Mouse (Mus musculus): ENCODE measurements around the gene Lhpp.
A peak's percentile ranks its signal among the peaks of the same experiment; 100 is the strongest.

The Lhpp gene

DNA sequence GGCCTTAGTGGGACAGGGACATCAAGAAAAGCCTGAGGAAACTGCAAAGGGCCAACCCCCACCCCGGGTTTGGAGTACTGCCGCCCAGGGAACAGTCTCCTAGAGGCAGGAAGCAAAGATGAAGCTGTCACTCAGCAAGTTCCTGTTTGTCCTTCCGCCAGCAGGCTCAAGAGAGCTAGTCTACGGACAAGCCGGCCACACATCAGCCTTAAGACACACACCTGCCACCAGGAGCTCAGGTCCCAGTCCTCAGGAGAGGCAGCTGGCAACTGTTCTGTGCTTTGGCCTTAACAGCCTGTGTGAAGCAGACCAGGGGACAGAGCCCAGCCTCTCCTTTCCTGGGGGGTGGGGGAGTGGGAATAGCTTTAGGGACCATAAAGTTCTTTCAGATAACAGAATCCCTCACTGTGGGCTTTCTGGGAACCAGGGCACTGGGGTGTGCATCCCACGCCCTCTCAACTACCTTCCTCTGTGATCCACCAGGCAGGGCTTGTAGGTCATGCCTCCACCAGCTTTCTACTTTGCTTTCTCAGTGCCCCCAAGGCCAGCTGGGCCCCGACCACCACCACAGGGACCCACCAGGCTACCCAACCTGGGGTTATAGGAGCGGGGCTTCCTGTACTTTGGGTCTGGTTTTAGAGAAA, 103.2 kb downstream of the Lhpp start:
- peak; percentile 98 for DNase-seq

DNA sequence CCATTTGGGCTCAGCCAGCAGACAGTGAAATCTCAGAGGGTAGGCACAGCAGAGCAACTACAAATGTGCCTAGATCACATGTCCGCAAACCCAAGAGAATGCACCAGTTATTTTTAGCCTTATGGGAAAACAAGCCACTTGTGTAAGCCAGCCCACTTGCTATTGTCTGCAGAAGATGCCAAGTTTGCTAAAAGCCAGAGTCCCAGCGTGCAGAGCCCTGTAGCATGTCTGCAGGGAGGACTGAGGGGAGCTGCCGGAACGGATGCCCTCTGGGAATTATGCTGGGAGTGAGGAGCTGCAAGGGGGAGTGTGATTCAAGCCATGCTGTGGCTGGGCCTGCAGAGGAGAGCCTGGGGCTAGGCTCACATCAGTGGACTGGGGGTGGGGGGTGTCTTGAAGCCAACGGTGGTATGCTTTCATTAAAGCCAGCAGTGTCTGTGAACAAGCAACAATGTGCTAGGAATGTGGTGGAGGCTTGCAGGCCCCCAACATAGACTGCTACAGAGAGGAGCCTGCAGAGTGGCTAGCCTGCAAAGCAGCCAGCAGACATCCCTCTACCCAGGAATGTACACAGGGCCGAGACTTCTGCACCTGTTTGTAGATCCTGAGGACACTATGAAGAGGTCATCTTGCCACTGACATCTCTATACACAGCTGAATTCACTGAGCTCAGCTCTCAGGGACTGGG, 103.9 kb downstream of the Lhpp start:
- DNase-seq: peak; percentile 99

DNA sequence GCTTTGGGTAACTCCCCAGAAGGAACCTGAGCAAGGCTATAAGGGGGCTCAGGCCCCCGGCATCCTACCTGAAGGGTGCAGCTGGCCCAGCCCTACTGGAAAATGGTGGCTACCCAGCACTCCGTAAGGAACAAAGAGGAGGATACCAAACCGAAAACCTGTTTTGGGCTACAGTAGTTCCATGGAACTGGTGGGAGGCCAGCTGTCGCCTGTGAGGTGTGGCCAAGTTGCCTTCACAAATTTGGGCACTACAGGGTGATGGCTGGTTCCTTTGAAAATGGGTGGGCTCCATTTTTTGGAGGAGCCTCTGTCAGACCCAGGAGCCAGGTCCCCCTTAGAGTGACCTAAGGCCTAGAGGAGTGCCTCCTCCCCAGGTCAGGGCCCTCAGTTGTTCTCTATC, 104.8 kb downstream of the Lhpp start:
- DNase-seq: no peak

DNA sequence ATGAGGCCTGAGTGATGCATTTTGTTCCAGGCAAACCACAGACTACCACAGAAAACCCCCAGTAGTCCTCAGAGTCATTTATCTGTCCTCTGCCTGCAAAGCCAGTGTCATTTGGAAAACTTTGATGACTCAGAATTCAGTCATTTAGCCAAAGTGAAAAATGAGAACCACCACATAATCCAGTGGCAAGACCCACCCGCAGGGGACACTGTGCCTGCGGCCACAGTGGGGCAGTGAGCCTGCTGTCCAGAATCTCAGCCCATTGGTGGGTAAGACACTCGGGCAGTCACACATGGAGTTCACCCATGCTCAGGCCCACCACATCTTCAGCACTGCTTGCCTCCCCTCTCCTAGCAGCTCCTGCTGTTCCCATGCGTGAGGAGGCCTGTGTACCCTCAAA, 109.1 kb downstream of the Lhpp start:
- no peak for DNase-seq

DNA sequence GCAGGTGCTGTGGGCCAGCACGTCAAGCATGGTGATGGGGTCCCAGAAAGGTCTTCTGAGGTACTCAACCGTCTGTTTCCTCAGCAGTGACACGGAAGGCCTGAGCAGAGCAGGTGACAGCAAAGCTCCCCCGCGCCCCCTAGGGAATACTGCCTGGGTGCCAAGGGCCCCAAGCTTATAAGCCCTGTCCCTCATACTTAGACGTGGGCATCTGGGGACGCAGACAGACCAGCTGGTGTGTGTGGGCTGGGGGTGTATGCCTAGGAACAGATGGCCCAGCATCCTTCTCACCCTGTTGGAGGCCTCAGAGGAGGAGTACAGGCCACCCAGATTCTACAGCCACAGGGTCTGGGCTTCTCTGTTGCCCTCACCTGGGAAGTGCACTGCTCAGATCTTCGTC, 110.1 kb downstream of the Lhpp start:
- no peak for DNase-seq

DNA sequence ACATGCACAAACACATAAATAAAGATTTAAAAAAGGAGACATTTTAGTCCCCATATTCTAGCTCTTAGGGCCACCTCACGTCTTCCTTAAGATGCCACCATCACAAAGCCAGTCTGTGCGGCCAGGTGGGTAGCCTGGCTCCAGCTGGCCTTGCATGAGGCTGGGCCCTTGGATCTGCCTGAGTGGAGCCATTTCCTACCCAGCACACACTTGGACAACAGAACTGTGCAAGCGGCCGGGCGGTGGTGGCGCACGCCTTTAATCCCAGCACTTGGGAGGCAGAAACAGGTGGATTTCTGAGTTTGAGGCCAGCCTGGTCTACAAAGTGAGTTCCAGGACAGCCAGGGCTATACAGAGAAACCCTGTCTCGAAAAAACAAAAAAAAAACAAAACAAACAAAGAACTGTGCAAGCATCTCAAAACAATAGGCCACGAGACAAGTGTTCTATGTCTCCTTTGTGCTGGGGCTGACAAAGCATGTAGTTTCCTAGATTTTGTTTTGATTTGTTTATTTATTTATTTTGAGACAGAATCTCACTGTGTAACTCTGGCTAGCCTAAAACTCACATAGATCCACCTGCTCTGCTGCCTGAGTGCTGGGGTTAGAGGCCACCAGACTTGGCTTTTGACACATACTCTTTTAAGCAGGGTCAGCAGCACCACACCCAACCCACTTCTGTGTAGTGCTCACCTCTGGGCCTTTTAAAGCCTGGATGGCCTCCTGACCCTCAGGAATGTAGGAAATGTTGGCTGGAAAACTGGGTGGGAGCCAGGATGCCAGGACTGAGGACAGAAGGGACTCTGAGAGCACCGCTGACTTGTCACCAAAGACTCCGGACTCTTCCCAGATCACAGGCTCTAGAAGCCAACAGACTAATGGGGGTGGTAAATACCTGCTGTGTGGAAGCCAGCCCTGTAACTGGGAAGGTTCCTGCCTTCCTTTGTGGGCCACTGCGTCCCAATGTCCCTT, 112.2 kb downstream of the Lhpp start:
- peak; percentile 95 for DNase-seq

DNA sequence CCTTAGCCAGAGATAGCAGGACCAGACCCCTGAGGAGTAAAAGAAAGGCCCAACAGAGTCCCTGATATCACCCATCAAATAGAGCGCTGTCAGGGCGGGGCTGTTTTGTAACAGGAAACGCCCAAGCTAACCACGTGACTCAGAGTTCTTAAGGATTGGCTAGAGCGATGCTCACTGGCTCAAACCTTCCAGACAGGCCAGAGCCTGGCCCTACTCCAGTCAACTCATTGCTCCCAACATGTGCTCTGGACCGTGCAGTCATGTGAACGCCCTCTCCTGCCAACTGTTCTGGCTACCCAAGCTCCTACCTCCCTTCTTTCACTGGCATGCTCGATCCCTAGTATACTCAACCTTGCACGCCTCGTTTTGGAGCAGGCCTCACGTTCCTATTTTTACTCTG, 113.5 kb downstream of the Lhpp start:
- DNase-seq: peak; percentile 100

DNA sequence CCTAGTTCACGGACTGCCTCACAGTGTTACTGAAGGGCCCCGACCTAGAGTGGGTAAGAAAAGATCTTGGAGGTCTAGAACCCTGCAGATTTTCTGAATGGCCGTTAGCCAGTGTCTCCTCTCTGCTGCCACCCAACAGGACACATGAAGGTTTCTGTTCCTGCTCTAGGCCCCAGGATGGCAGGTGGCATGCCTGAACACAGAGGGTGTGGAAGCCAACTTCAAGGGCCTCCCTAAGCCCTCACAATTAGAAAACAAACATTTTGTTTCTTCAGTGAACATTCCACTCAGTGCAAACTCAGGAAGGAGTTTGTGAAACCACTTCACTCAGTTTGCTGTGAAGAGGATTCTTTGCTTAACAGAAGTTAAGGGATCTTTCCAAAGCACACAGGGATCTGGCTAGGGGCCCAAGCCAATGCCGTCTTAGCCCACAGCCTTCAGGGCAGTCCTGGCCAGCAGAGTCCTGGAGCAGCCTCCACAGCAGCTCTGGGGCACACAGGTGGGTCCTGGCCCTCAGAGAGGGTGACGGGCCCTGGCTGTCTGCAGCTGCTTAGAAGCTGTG, 114.1 kb downstream of the Lhpp start:
- DNase-seq: no peak

DNA sequence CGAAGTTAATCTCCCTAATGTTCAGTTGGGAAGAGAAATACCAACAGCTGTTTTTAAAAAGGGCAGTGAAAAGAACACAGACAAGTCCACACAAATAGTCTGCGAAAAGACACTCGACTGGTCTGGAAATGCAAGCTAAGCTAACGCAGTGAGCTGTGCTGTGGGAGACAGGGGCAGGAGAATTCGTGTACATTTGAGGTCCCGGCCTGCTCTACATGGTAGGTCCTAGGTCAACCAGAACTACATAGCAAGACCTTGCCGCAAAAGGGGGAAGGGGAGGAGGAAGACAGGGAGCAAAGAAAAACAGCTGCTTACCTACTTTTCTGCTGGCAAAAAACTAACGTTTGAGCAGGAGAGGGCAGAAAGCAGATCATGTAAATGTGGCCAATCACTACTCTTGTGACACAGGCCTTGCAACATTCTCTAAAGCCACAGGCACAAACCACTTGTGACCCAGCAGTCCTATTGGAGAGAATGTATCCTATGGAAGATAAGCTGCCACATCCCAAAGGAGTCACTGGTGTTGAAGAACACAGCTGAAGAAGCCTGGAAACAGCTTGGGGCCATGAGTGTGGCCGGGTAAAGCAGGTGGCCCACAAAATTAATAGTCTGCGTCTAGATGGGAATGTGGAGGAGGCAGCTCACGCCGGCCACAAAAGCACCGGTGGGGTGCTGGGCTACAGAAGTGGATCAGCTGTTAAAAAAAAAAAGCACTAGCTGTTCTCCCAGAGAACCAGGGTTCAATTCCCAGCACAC, 115.8 kb downstream of the Lhpp start:
- DNase-seq: no peak

DNA sequence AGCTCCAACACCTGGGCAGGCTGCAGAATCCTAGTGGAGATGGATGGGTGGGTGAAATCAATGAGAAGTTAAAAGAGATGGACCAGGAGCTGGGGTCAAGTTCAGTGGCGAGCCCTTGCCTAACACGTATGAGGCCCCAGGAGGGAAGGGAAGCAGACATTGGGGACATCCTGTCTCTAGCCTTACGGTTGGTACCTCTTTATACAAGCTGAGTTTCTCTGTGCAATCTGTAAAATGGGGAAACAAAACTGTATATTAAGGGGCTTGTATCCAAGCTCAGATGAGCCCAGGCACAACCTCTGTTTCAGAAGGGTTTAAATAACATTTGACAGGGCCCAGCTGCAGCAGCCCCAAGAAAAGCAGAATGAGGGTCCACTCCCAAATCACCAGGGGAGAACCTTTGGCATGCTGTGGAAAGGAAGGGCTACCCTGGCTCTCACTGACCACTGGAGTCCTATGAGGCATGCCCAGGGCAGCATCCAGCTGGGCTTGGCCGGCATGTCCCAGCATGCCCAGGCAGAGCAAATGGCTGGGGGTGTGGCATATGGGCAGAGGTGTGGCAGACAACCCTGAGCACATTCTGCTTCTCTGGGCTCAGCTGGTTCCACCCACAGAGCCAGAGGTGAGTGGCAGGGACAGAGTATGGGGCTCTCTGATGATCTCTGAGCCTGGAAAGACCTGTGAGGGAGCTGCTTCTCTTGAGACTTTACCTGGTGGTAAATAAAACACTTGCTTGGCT, 118.8 kb downstream of the Lhpp start:
- DNase-seq: no peak

DNA sequence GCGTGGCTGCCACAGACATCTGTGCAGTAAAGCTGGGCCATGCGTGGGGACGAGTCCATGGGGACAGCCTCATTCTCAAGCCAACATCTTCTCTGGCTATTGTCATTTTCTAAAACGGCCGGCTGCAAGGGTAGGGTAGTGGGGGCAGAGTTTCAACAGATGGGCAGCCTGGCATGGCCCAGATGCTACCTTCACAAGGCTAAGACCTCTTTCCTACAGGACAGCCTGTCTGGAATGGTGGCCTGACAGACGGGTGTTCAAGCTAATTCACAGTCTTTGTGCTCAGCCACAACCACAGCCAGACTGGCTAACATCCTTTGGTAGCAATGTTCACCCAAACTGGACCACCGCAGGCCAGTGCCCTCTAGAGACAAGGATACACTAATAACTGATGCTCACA, 120.1 kb downstream of the Lhpp start:
- no peak for DNase-seq

DNA sequence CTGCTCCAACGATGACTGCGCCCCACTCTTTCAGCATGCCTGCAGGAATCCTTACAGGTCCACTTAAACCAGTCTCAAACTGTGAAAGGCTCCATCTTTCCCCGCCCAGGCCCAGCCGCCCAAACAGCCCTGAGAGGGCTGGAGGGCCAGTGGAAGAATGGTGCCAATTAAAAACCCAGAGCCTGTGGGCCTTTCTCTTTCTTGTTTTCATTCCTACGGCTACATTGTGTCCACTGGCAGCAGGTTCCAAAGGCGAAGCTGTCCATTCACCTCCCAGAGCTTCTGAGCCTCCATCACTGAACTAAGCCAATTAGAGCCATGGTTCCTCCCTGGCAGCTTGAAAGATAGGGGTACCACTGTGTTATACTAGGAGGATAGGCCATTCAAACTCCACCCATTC, 121.1 kb downstream of the Lhpp start:
- DNase-seq: no peak

DNA sequence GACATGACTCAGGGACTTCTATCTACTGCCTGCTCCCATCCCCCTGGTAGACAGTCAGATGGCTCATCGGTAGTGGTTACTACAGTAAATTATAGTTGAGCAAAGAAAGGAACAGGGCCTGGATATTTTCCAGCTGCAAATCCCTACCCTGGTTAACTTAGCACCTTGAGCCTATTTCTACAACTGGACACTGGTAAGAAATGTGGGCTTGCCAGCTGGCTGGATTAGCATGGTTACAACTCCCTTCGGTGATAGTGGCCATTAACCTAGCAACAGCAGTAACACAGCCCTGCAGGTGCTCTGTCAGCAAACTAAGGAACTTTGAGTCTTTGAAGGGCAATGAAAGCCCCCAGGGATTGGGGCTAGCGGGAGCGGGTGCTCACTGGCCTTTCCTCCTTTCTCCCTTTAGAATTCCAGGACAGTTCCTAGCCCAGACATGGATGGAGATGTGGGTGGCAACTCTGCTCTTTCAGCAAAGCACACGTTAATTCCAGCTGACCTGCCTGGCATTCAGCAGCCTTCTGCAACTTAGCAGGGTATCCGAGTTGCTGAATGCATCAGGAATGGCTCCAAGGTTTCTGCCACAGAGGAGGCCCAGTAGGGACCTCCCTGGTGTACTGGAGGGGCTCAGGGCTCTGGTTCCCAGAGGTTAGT, 121.8 kb downstream of the Lhpp start:
- DNase-seq: no peak

DNA sequence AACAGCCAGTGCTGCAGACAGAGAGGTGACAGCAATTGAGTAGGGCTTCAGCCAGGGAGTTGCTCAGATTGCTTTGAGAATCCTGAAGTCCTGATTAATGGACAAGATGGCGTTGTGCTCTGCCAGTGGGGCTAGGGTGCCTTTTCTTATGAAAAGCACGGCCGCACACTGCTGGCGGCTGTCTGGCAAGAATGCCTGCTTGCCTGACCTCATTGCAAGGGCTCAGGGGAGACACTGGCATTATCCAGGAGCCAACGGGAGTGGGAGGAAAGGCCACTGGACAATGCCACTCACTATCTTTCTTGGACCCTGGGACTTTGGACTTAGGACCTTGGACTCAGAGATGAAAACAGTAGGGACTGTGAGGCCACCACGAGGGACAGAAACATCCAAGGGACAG, 123.1 kb downstream of the Lhpp start:
- no peak for DNase-seq

DNA sequence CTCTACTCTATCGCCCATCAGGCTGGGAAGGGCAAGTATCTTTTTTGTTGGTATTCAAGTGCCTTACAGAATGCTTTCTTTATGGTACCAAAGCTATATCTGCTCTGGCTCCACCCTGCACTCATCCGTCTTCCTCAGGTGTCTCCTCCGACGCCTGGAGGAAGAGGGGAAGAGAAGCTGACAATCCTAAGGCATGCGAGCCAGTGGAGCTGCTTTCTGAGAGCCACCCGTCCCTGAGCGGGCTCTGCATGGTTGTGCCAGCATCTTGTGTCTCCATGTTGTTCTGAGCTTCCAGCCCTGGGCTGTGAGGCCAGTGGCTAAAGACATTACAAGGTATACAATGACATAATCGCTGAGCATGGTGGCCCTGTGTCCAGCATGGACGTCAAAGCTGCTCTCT, 123.8 kb downstream of the Lhpp start:
- peak; percentile 91 for DNase-seq

DNA sequence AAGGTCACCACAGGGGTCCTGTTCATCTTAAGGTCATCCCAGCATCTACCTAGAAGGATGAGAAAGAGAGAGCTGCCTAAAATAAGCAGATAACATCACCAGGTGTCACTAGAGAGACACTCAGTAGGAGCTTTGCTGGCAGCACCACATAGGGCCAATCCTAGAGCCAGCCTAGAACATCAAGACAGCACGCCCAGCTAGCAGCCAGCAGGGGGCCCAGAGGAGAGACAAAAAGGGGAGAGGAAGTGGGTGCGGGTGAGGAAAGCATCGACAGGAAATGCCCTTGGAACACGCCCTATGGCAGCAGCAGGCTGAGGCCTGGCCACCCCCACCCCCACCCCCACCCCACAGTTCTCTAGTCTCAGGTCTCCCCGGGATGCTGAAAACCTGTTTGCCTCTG, 124.7 kb downstream of the Lhpp start:
- DNase-seq: peak; percentile 98

DNA sequence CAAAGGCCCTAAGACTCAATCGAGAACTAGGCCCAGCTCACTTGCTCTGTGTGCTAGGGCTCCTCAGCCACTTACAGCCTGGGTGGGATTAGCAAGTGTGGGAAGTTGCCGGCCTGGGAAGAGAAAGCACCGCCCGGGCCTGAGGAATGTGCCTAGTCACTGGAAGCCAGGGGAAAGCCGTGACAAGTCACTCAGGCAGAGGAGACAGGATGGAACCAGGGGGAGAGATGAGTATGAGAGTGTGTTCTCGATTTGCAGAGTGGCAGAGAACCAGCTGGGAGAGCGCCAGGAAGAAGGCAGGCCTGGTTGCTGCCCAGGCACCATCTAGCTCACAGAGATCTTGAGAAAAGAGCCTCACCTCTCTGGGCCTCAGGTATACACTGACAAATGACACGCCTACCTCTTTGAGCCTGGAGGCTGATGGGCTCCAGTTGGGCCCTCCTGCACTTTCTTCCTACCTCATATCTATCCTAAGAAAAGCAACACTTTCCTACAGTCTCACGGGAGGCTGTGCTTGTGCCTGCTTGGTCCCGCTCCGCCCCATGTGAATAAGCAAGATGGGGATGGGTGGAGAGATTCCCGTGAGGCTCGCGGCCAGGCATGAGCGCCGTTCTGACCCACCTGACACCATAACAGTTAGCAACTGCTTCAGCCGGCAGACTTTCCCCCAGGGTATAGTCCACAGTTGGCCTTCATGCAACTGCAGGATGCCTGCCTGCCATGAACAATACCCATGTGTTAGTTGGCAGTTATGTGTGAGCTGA, 125.8 kb downstream of the Lhpp start:
- DNase-seq: peak; percentile 98

DNA sequence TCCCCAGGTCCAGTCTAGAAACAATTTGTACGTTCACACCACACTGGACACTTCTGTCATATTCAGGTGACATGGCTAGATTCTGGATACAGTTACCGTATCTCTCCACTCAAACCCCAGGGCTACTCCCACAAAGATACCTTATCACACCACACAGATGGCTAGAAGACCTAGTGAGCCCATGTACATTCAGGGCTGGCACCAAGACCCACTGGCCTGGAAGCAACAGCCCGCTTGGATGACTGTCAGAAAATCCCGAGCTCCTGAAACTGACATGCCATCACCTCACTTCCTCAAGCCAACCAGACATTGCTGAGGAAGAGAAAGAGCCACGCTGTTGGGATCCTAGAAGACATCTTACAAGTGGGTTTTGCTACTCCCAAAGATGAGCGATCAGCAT, 128.4 kb downstream of the Lhpp start:
- DNase-seq: no peak

DNA sequence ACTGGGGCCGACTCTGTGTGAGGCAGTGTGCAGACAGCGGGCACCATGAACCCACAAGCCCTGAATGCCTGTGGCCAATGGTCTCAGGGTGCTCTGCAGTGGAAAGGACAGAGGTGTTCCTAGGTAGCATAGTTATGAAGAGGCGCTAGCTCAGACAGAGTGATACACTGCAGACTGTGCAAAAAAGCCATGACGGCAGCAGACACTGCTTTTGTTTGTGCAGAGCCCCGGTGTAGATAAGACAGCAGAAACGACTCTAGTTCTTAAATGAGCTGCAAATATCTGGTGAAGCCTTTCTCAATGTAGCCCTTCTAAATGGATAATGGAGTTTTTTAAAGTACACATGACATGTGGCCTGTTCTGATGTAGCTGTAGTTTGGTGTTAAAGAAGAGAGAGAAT, 129.4 kb downstream of the Lhpp start:
- no peak for DNase-seq

DNA sequence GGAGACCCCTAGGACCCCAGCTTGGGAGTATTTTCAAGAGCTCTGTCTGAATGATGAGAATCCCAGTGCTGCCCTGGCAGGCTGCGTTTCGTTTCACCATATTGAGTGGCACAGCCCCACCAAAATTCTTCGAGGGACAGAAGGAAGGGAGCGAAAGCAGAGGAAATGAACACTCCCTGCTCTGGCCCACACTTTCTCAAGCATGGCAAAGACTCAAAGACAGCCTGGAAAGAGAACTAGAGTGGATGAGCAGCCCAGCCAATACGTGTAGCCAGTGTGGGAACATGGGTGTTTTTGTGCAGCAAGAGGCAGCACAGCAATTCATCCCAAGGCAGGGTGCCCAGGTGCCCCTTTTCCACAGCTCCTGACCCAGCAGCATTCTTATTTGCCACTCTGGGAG, 132.5 kb downstream of the Lhpp start:
- DNase-seq: no peak

DNA sequence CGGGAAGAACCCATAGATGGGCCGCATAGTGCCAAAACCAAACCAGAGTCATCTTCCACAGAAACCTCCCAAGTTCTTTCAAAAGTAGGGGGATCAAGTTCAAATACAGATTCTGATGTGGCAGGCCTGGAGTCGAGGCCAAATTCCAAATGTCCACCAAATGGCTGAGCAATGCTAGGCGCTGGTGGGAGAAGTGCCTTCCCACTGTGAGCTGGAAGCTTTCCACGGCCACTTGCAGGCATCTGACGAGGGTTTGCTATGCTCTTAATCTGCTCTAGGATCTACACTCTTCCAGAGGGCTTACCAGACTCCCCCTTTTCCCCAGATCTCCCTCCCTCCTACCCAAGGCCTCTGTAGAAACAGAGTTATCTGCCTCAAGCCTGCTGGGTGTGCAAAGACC, 136.7 kb downstream of the Lhpp start:
- DNase-seq: no peak

All from heart, adult 11 months (tissue).